Mouse (Mus musculus) hindbrain, postnatal 0 days (tissue): Measurements from ENCODE around the gene Dst. TPM values are rescaled to one million over a fixed set of nuclear protein-coding genes. Genes with fewer than 3 reads are reported as not detected.

ENCODE experiments used
- ATAC-seq: fragments of 200-750 bp; cut with Nextera tagmentation; 2 replicates; pipeline ENCODE4 v1.8.0; 2017; ENCODE audit warnings: mild to moderate bottlenecking, moderate TSS enrichment, moderate library complexity
- DNase-seq: peaks from one replicate; pipeline ENCODE4 v3.0.0-alpha.2; 2015; ENCODE audit warnings: low spot score
- H3K27ac ChIP-seq: fragments of 300-500 bp; sonication (generic); 2 replicates; pipeline ENCODE4 v1.5.1; 2014; ENCODE audit warnings: mild to moderate bottlenecking
- H3K27me3 ChIP-seq: fragments of 300-500 bp; sonication (generic); 2 replicates; pipeline ENCODE4 v1.6.1; 2014; ENCODE audit warnings: low read length, mixed read lengths; ENCODE audit not compliant: insufficient read depth
- H3K36me3 ChIP-seq: fragments of 300-500 bp; sonication (generic); 2 replicates; pipeline ENCODE4 v1.6.1; 2014; ENCODE audit warnings: low read length, mixed read lengths; ENCODE audit not compliant: insufficient read depth
- H3K4me1 ChIP-seq: fragments of 300-500 bp; sonication (generic); 2 replicates; pipeline ENCODE4 v1.6.1; 2014; ENCODE audit warnings: antibody characterized with exemption, low read length, mixed read lengths; ENCODE audit not compliant: insufficient read depth
- H3K4me2 ChIP-seq: fragments of 300-500 bp; sonication (generic); 2 replicates; pipeline ENCODE4 v1.6.1; 2014; ENCODE audit warnings: low read depth, mild to moderate bottlenecking, low read length, moderate library complexity, mixed read lengths
- H3K4me3 ChIP-seq: fragments of 300-500 bp; sonication (generic); 2 replicates; pipeline ENCODE4 v1.5.1; 2014; ENCODE audit warnings: low read length
- H3K9ac ChIP-seq: fragments of 300-500 bp; sonication (generic); replicated peaks from 2 replicates; pipeline ENCODE4 v1.6.1; 2014; ENCODE audit warnings: mild to moderate bottlenecking, low read length, moderate library complexity, mixed read lengths
- H3K9me3 ChIP-seq: fragments of 300-500 bp; sonication (generic); 2 replicates; pipeline ENCODE4 v1.6.1; 2016; ENCODE audit warnings: low read length, mixed read lengths
- CTCF ChIP-seq: IDR thresholded peaks from 2 replicates; pipeline ENCODE4 v1.5.1; 2016; ENCODE audit warnings: antibody characterized with exemption, control low read depth, low read depth
- WGBS: fragments of 180-500 bp; shearing (Covaris S2); extraction: QIAGEN DNeasy Blood & Tissue Kit; methylation state at CpG from one replicate; pipeline ENCODE4 v1.1.7; 2014; 5-methylcytosine and 5-hydroxymethylcytosine counted together
- polyA plus RNA-seq: library from polyadenylated mRNA; unstranded; fragments of >200 nt; fragmentation: Nextera tagmentation; extraction: Ambion mirVana; gene quantifications from 2 replicates; pipeline ENCODE4 v1.2.1, GENCODE M21; 2015
- total RNA-seq: library from RNA; depleted of rRNA; stranded (reverse); fragments of >200 nt; gene quantifications from 2 replicates; pipeline ENCODE4 v1.2.3, GENCODE M21; 2014

The Dst gene
- total and polyA plus RNA-seq, 2 experiments from 2014 or later = 33.0 to 155 TPM

DNA sequence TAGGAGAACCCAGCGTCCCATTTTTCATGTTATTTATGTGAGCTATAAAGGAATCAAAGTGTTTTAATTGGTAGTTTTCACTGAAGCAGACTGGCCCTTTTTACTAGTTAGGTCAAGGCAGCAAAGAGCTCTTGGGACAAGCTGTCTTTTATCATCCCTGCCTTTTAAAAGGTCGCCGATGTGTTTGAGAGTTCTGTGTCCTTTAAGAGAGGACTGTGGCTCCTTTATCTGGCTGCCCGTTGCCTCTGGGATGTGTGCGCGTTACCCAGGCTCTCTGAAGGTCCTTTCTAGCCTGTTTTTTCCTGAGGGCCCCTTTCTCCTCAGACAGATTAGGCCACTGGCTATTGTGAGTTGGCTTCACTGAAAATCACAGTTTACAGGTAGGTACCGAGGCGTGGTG is 198.6 kb downstream of the Dst start:
- 29% methylated on average over 8 of the region's 8 CpGs for WGBS
- ATAC-seq (no peak), DNase-seq (no peak)
- Histone ChIP-seq H3K4me1 (no peaks in the 10 kb centered on the region), H3K27me3 (no peaks in the 10 kb centered on the region), H3K4me3 (no peak overlapping the region), H3K9ac (no peak overlapping the region), H3K27ac (no peak overlapping the region), H3K4me2 (no peak overlapping the region), H3K9me3 (no peaks in the 10 kb centered on the region), H3K36me3 (no peaks in the 10 kb centered on the region)
- no peak for TF ChIP-seq CTCF

DNA sequence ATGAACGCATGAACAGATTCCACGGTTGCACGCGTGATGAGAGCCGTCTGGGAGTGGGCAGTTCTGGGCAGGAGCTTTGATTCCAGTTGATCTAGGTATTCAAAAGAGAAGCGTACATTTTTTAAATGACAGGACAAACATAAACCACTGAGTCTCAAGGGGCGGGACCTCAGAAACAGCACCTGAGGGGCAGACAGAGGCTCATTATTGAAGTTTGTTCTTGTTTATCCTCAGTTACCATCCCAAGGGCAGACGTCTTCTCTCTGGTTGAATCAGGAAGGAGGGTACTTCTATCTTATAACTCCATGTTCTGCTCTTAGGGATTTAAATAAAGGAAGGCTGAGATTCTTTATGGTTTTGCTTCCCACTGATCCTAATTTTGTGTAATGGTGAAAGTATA is 199.1 kb downstream of the Dst start:
- no peak overlapping the region for H3K4me2 ChIP-seq

GRCm38 (mm10) chr1:34109599-34110210 is 201.7 kb downstream of the Dst start:
- no peaks in the 10 kb centered on the region for H3K4me1 ChIP-seq
- H3K4me2 ChIP-seq = no peak overlapping the region
- ATAC-seq (no peak), DNase-seq (no peak)
- H3K36me3 ChIP-seq = no peaks in the 10 kb centered on the region
- WGBS = 68% methylated on average over 6 of the region's 6 CpGs
- H3K4me3 ChIP-seq = no peak overlapping the region
- no peak overlapping the region for H3K27ac ChIP-seq
- H3K27me3 ChIP-seq = no peaks in the 10 kb centered on the region
- no peak for TF ChIP-seq CTCF
- no peak overlapping the region for H3K9ac ChIP-seq
- H3K9me3 ChIP-seq = no peaks in the 10 kb centered on the region

More for the DNA sequence above, 199.1 kb downstream of the Dst start:
- Histone ChIP-seq H3K9me3 (no peaks in the 10 kb centered on the region), H3K36me3 (no peaks in the 10 kb centered on the region), H3K27ac (no peak overlapping the region), H3K9ac (no peak overlapping the region), H3K4me1 (no peaks in the 10 kb centered on the region), H3K27me3 (no peaks in the 10 kb centered on the region), H3K4me3 (no peak overlapping the region)
- DNase-seq (no peak), ATAC-seq (no peak)
- no peak for TF ChIP-seq CTCF
- 48% methylated on average over 8 of the region's 8 CpGs for WGBS

- Histone ChIP-seq H3K36me3 (no peaks in the 10 kb centered on the region; the same call in 1 of the 2 replicates), H3K9ac (no peak overlapping the region), H3K4me1 (no peaks in the 10 kb centered on the region), H3K4me2 (no peak overlapping the region), H3K4me3 (no peak overlapping the region), H3K27ac (no peak overlapping the region), H3K27me3 (no peaks in the 10 kb centered on the region), H3K9me3 (no peaks in the 10 kb centered on the region)
- TF ChIP-seq CTCF = no peak
- WGBS = 70% methylated on average over 2 of the region's 2 CpGs
- no peak for DNase-seq
- ATAC-seq = no peak
Observed at GRCm38 (mm10) chr1:34110862-34111261, 202.8 kb downstream of the Dst start.

- ATAC-seq = no peak
- no peak overlapping the region for H3K9ac ChIP-seq
Observed at GRCm38 (mm10) chr1:34111954-34112353, 203.9 kb downstream of the Dst start.

GRCm38 (mm10) chr1:34116444-34116843 is 208.4 kb downstream of the Dst start:
- no peak overlapping the region for H3K9ac ChIP-seq
- H3K4me1 ChIP-seq = 0 out of 2 replicates have a peak, but pooled peaks cover 3% of the 10 kb centered on the region
- H3K4me3 ChIP-seq = no peak overlapping the region
- H3K27ac ChIP-seq = no peak overlapping the region
- no peaks in the 10 kb centered on the region for H3K9me3 ChIP-seq
- H3K36me3 ChIP-seq = no peaks in the 10 kb centered on the region; the same call in 1 of the 2 replicates
- H3K4me2 ChIP-seq = no peak overlapping the region
- WGBS = 81% methylated on average over 11 of the region's 11 CpGs
- no peaks in the 10 kb centered on the region for H3K27me3 ChIP-seq
- no peak for TF ChIP-seq CTCF
- DNase-seq (no peak), ATAC-seq (no peak)

More at GRCm38 (mm10) chr1:34111954-34112353, 203.9 kb downstream of the Dst start:
- 94% methylated on average over 2 of the region's 2 CpGs for WGBS
- H3K4me1 ChIP-seq = no peaks in the 10 kb centered on the region
- H3K27me3 ChIP-seq = no peaks in the 10 kb centered on the region
- no peak overlapping the region for H3K27ac ChIP-seq
- H3K36me3 ChIP-seq = no peaks in the 10 kb centered on the region; the same call in 1 of the 2 replicates
- no peak overlapping the region for H3K4me2 ChIP-seq
- no peak for TF ChIP-seq CTCF
- no peak for DNase-seq
- no peak overlapping the region for H3K4me3 ChIP-seq
- H3K9me3 ChIP-seq = no peaks in the 10 kb centered on the region

GRCm38 (mm10) chr1:34117056-34117455 is 209.0 kb downstream of the Dst start:
- ATAC-seq (no peak), DNase-seq (no peak)
- Histone ChIP-seq H3K4me1 (0 out of 2 replicates have a peak, but pooled peaks cover 3% of the 10 kb centered on the region), H3K4me2 (no peak overlapping the region), H3K9me3 (no peaks in the 10 kb centered on the region), H3K27me3 (no peaks in the 10 kb centered on the region), H3K9ac (no peak overlapping the region), H3K4me3 (no peak overlapping the region), H3K27ac (no peak overlapping the region), H3K36me3 (no peaks in the 10 kb centered on the region; the same call in 1 of the 2 replicates)
- no peak for TF ChIP-seq CTCF
- 90% methylated on average over 9 of the region's 9 CpGs for WGBS
